Mouse (Mus musculus): ENCODE data around the gene Liph. TPM values are rescaled to one million over a fixed set of nuclear protein-coding genes. Genes with fewer than 3 reads are reported as not detected.
"Not testable (repeated sequence)": the region's sequence is repeated elsewhere in the genome, so short reads cannot be mapped to it uniquely, and the experiment has no call there.

The Liph gene
- total and polyA plus RNA-seq, 3 experiments, result 0.11 TPM; not detected in 2

GRCm38 (mm10) chr16:21998061-21998460, 2.6 kb upstream of the Liph start:
- no peak for ATAC-seq (ENCODE audit: extremely low read depth, insufficient number of reproducible peaks, low FRiP score, poor library complexity, severe bottlenecking)
- Histone ChIP-seq H3K27me3 (ENCODE audit: insufficient read depth, low read length) (peaks cover 40% of the 10 kb centered on the region), H3K36me3 (replicated peaks) (no peaks in the 10 kb centered on the region), H3K4me3 (ENCODE audit: low read depth, low read length) (no peak overlapping the region), H3K4me1 (ENCODE audit: insufficient read depth, low read depth, low read length) (no peaks in the 10 kb centered on the region), H3K9me3 (replicated peaks) (no peaks in the 10 kb centered on the region)
- DNase-seq (ENCODE audit: low spot score), result no peak
- no peak for TF ChIP-seq GATA1 (IDR thresholded peaks at IDR 0.05; ENCODE audit: borderline replicate concordance, low read length)
- TF ChIP-seq POLR2AphosphoS5 (IDR thresholded peaks at IDR 0.05; ENCODE audit: insufficient replicate concordance, low read depth, low read length), result no peak
- TF ChIP-seq GATA2 (IDR thresholded peaks at IDR 0.05; ENCODE audit: borderline replicate concordance, low read depth, low read length), result no peak
- no peak for TF ChIP-seq CTCF (IDR thresholded peaks at IDR 0.05; ENCODE audit: low read depth, low read length)
- no peak for TF ChIP-seq TAL1 (conservative IDR thresholded peaks at IDR 0.05; ENCODE audit: low read depth, low read length)

- Histone ChIP-seq H3K36me3 (replicated peaks) (no peaks in the 10 kb centered on the region), H3K9me3 (replicated peaks) (no peaks in the 10 kb centered on the region), H3K27me3 (ENCODE audit: insufficient read depth, low read length) (peaks cover 39% of the 10 kb centered on the region), H3K4me3 (ENCODE audit: low read depth, low read length) (no peak overlapping the region), H3K4me1 (ENCODE audit: insufficient read depth, low read depth, low read length) (no peaks in the 10 kb centered on the region)
- DNase-seq (ENCODE audit: low spot score) (no peak), ATAC-seq (ENCODE audit: extremely low read depth, insufficient number of reproducible peaks, low FRiP score, poor library complexity, severe bottlenecking) (no peak)
- TF ChIP-seq TAL1 (conservative IDR thresholded peaks at IDR 0.05; ENCODE audit: low read depth, low read length) (no peak), CTCF (IDR thresholded peaks at IDR 0.05; ENCODE audit: low read depth, low read length) (no peak), POLR2AphosphoS5 (IDR thresholded peaks at IDR 0.05; ENCODE audit: insufficient replicate concordance, low read depth, low read length) (no peak), GATA2 (IDR thresholded peaks at IDR 0.05; ENCODE audit: borderline replicate concordance, low read depth, low read length) (no peak), GATA1 (IDR thresholded peaks at IDR 0.05; ENCODE audit: borderline replicate concordance, low read length) (no peak)
These were observed 1.6 kb upstream of the Liph start for GRCm38 (mm10) chr16:21996881-21997641.

GRCm38 (mm10) chr16:21996402-21996801, 939 bp upstream of the Liph start:
- H3K9me3 ChIP-seq (replicated peaks), result no peaks in the 10 kb centered on the region
- no peaks in the 10 kb centered on the region for H3K4me1 ChIP-seq (ENCODE audit: insufficient read depth, low read depth, low read length)
- ATAC-seq (ENCODE audit: extremely low read depth, insufficient number of reproducible peaks, low FRiP score, poor library complexity, severe bottlenecking) (no peak), DNase-seq (ENCODE audit: low spot score) (no peak)
- H3K4me3 ChIP-seq (ENCODE audit: low read depth, low read length), result no peak overlapping the region
- no peaks in the 10 kb centered on the region for H3K36me3 ChIP-seq (replicated peaks)
- H3K27me3 ChIP-seq (ENCODE audit: insufficient read depth, low read length), result peaks cover 36% of the 10 kb centered on the region
- no peak for TF ChIP-seq TAL1 (conservative IDR thresholded peaks at IDR 0.05; ENCODE audit: low read depth, low read length)

- Histone ChIP-seq H3K4me3 (ENCODE audit: low read depth, low read length) (no peak overlapping the region), H3K36me3 (replicated peaks) (no peaks in the 10 kb centered on the region), H3K27me3 (ENCODE audit: insufficient read depth, low read length) (peaks cover 12% of the 10 kb centered on the region), H3K4me1 (ENCODE audit: insufficient read depth, low read depth, low read length) (no peaks in the 10 kb centered on the region), H3K9me3 (replicated peaks) (no peaks in the 10 kb centered on the region)
- TF ChIP-seq POLR2AphosphoS5 (IDR thresholded peaks at IDR 0.05; ENCODE audit: insufficient replicate concordance, low read depth, low read length), result no peak
- TF ChIP-seq GATA2 (IDR thresholded peaks at IDR 0.05; ENCODE audit: borderline replicate concordance, low read depth, low read length), result no peak
- no peak for TF ChIP-seq GATA1 (IDR thresholded peaks at IDR 0.05; ENCODE audit: borderline replicate concordance, low read length)
- TF ChIP-seq CTCF (IDR thresholded peaks at IDR 0.05; ENCODE audit: low read depth, low read length), result no peak
- TF ChIP-seq TAL1 (conservative IDR thresholded peaks at IDR 0.05; ENCODE audit: low read depth, low read length), result no peak
- ATAC-seq (ENCODE audit: extremely low read depth, insufficient number of reproducible peaks, low FRiP score, poor library complexity, severe bottlenecking), result no peak
- no peak for DNase-seq (ENCODE audit: low spot score)
These were observed 3.7 kb downstream of the Liph start for GRCm38 (mm10) chr16:21991774-21992173.

GRCm38 (mm10) chr16:21990893-21991292, 4.6 kb downstream of the Liph start:
- not testable (repeated sequence) for H3K4me1 ChIP-seq (ENCODE audit: insufficient read depth, low read depth, low read length); H3K9me3 ChIP-seq (replicated peaks); H3K4me3 ChIP-seq (ENCODE audit: low read depth, low read length); H3K27me3 ChIP-seq (ENCODE audit: insufficient read depth, low read length); DNase-seq (ENCODE audit: low spot score); H3K36me3 ChIP-seq (replicated peaks); ATAC-seq (ENCODE audit: extremely low read depth, insufficient number of reproducible peaks, low FRiP score, poor library complexity, severe bottlenecking)

GRCm38 (mm10) chr16:21987956-21988355, 7.5 kb downstream of the Liph start:
- H3K4me1 ChIP-seq (ENCODE audit: insufficient read depth, low read depth, low read length), result no peaks in the 10 kb centered on the region
- TF ChIP-seq CTCF (IDR thresholded peaks at IDR 0.05; ENCODE audit: low read depth, low read length) (no peak), TAL1 (conservative IDR thresholded peaks at IDR 0.05; ENCODE audit: low read depth, low read length) (no peak), GATA1 (IDR thresholded peaks at IDR 0.05; ENCODE audit: borderline replicate concordance, low read length) (no peak), GATA2 (IDR thresholded peaks at IDR 0.05; ENCODE audit: borderline replicate concordance, low read depth, low read length) (no peak), POLR2AphosphoS5 (IDR thresholded peaks at IDR 0.05; ENCODE audit: insufficient replicate concordance, low read depth, low read length) (no peak)
- DNase-seq (ENCODE audit: low spot score), result no peak

GRCm38 (mm10) chr16:21986191-21986590, 9.3 kb downstream of the Liph start:
- H3K9me3 ChIP-seq (replicated peaks), result no peaks in the 10 kb centered on the region
- no peak overlapping the region for H3K4me3 ChIP-seq (ENCODE audit: low read depth, low read length)
- DNase-seq (ENCODE audit: low spot score) (no peak), ATAC-seq (ENCODE audit: extremely low read depth, insufficient number of reproducible peaks, low FRiP score, poor library complexity, severe bottlenecking) (no peak)
- no peaks in the 10 kb centered on the region for H3K36me3 ChIP-seq (replicated peaks)
- no peaks in the 10 kb centered on the region for H3K4me1 ChIP-seq (ENCODE audit: insufficient read depth, low read depth, low read length)
- no peaks in the 10 kb centered on the region for H3K27me3 ChIP-seq (ENCODE audit: insufficient read depth, low read length)
- TF ChIP-seq GATA1 (IDR thresholded peaks at IDR 0.05; ENCODE audit: borderline replicate concordance, low read length), result no peak
- no peak for TF ChIP-seq CTCF (IDR thresholded peaks at IDR 0.05; ENCODE audit: low read depth, low read length)
- TF ChIP-seq POLR2AphosphoS5 (IDR thresholded peaks at IDR 0.05; ENCODE audit: insufficient replicate concordance, low read depth, low read length), result no peak
- TF ChIP-seq GATA2 (IDR thresholded peaks at IDR 0.05; ENCODE audit: borderline replicate concordance, low read depth, low read length), result no peak
- no peak for TF ChIP-seq TAL1 (conservative IDR thresholded peaks at IDR 0.05; ENCODE audit: low read depth, low read length)

More at GRCm38 (mm10) chr16:21987956-21988355, 7.5 kb downstream of the Liph start:
- H3K27me3 ChIP-seq (ENCODE audit: insufficient read depth, low read length), result no peaks in the 10 kb centered on the region
- H3K36me3 ChIP-seq (replicated peaks), result no peaks in the 10 kb centered on the region
- no peak overlapping the region for H3K4me3 ChIP-seq (ENCODE audit: low read depth, low read length)
- ATAC-seq (ENCODE audit: extremely low read depth, insufficient number of reproducible peaks, low FRiP score, poor library complexity, severe bottlenecking), result no peak
- H3K9me3 ChIP-seq (replicated peaks), result no peaks in the 10 kb centered on the region
